Mouse (Mus musculus) MEL (cell line): Measurements from ENCODE around the gene Ensa. TPM values are rescaled to one million over a fixed set of nuclear protein-coding genes. Genes with fewer than 3 reads are reported as not detected.
A peak's percentile ranks its signal among the peaks of the same experiment; 100 is the strongest.

ENCODE experiments used
- DNase-seq: peaks from one replicate; pipeline ENCODE4 v3.0.0; 2011; ENCODE audit warnings: low read depth, low spot score
- H3K27ac ChIP-seq: 2 replicates; pipeline ENCODE4 v1.5.1; 2012; ENCODE audit warnings: low read depth, mild to moderate bottlenecking, control low read depth, low read length, moderate library complexity; ENCODE audit not compliant: control insufficient read depth
- H3K27me3 ChIP-seq, 2 experiments: fragments of 150-350 bp in 1 of 2; sonication (generic) in 1 of 2; 2 replicates each; pipeline ENCODE4 v1.6.1; 2012; ENCODE audit warnings: low read length in 2 of 2, mild to moderate bottlenecking in 2 of 2, improper control_type of control experiment in 1 of 2, moderate library complexity in 1 of 2; ENCODE audit not compliant: insufficient read depth in 2 of 2, control insufficient read depth in 1 of 2
- H3K36me3 ChIP-seq, 2 experiments: 2 replicates each; pipeline ENCODE4 v1.6.1; 2012 to 2014; ENCODE audit warnings: low read length in 2 of 2, improper control_type of control experiment in 1 of 2, inconsistent platforms in 1 of 2, mild to moderate bottlenecking in 1 of 2; ENCODE audit not compliant: insufficient read depth in 2 of 2, control insufficient read depth in 1 of 2
- H3K4me1 ChIP-seq, 2 experiments: fragments of 150-350 bp in 1 of 2; sonication (generic) in 1 of 2; 2 replicates each; pipeline ENCODE4 v1.6.1; 2012; ENCODE audit warnings: low read length in 2 of 2, improper control_type of control experiment in 1 of 2, mild to moderate bottlenecking in 1 of 2; ENCODE audit not compliant: insufficient read depth in 2 of 2, control insufficient read depth in 1 of 2
- H3K4me3 ChIP-seq, 2 experiments: fragments of 150-350 bp in 1 of 2; sonication (generic) in 1 of 2; 2 replicates each; pipeline ENCODE4 v1.5.1; 2012; ENCODE audit warnings: low read depth in 2 of 2, low read length in 2 of 2, mild to moderate bottlenecking in 2 of 2, moderate library complexity in 2 of 2, control low read depth in 1 of 2, improper control_type of control experiment in 1 of 2; ENCODE audit not compliant: control insufficient read depth in 1 of 2, insufficient read depth in 1 of 2
- H3K79me2 ChIP-seq: 2 replicates; pipeline ENCODE4 v1.6.1; 2012; ENCODE audit warnings: mild to moderate bottlenecking, low read length, moderate library complexity; ENCODE audit not compliant: control insufficient read depth, poor library complexity, insufficient read depth
- H3K9ac ChIP-seq: 2 replicates; pipeline ENCODE4 v1.6.1; 2012; ENCODE audit warnings: low read depth, mild to moderate bottlenecking, control low read depth, low read length, moderate library complexity; ENCODE audit not compliant: control insufficient read depth, poor library complexity, severe bottlenecking
- H3K9me3 ChIP-seq: fragments of 150-350 bp; sonication (generic); replicated peaks from 2 replicates; pipeline ENCODE4 v1.6.1; 2012; ENCODE audit warnings: mild to moderate bottlenecking, low read length, improper control_type of control experiment, moderate library complexity; ENCODE audit not compliant: insufficient read depth
- CHD1 ChIP-seq: IDR thresholded peaks from 2 replicates; pipeline ENCODE4 v1.6.1; 2012; ENCODE audit warnings: low read depth, mild to moderate bottlenecking, inconsistent platforms, low read length, improper control_type of control experiment
- ELF1 ChIP-seq: IDR thresholded peaks from 2 replicates; pipeline ENCODE4 v1.6.1; 2014; ENCODE audit warnings: low read depth, mild to moderate bottlenecking, inconsistent platforms, low read length, improper control_type of control experiment, moderate library complexity
- EP300 ChIP-seq, 2 experiments: IDR thresholded peaks; 2 replicates each; pipeline ENCODE4 v1.6.1; 2011; ENCODE audit warnings: improper control_type of control experiment in 2 of 2, low read length in 2 of 2, low read depth in 1 of 2, mild to moderate bottlenecking in 1 of 2
- GATA1 ChIP-seq: IDR thresholded peaks from 2 replicates; pipeline ENCODE4 v1.6.1; 2011; ENCODE audit warnings: low read depth, low read length, improper control_type of control experiment
- JUND ChIP-seq: IDR thresholded peaks from 2 replicates; pipeline ENCODE4 v1.6.1; 2011; ENCODE audit warnings: low read depth, mild to moderate bottlenecking, improper control_type of control experiment, low read length
- MAZ ChIP-seq: IDR thresholded peaks from 2 replicates; pipeline ENCODE4 v1.6.1; 2012; ENCODE audit warnings: low read depth, mild to moderate bottlenecking, inconsistent platforms, low read length, improper control_type of control experiment
- MXI1 ChIP-seq: IDR thresholded peaks from 2 replicates; pipeline ENCODE4 v1.6.1; 2011; ENCODE audit warnings: mild to moderate bottlenecking, low read depth, low read length, improper control_type of control experiment
- MYB ChIP-seq: IDR thresholded peaks from 2 replicates; pipeline ENCODE4 v1.6.1; 2011; ENCODE audit warnings: mild to moderate bottlenecking, low read depth, low read length, improper control_type of control experiment
- MYC ChIP-seq: IDR thresholded peaks from 2 replicates; pipeline ENCODE4 v1.6.1; 2011; ENCODE audit warnings: low read depth, mild to moderate bottlenecking, low read length, improper control_type of control experiment, moderate library complexity
- NELFE ChIP-seq: IDR thresholded peaks from 2 replicates; pipeline ENCODE4 v1.6.1; 2011; ENCODE audit warnings: low read depth, low read length, improper control_type of control experiment
- NRF1 ChIP-seq: IDR thresholded peaks from 2 replicates; pipeline ENCODE4 v1.6.1; 2014; ENCODE audit warnings: low read depth, mild to moderate bottlenecking, inconsistent platforms, low read length, improper control_type of control experiment, moderate library complexity; ENCODE audit not compliant: poor library complexity, insufficient read depth, severe bottlenecking
- POLR2AphosphoS2 ChIP-seq: IDR thresholded peaks from 2 replicates; pipeline ENCODE4 v1.6.1; 2011; ENCODE audit warnings: low read length, improper control_type of control experiment
- POLR2AphosphoS5 ChIP-seq: IDR thresholded peaks from 2 replicates; pipeline ENCODE4 v1.6.1; 2012; ENCODE audit warnings: low read depth, borderline replicate concordance, mild to moderate bottlenecking, inconsistent platforms, low read length, moderate library complexity, mixed read lengths
- RAD21 ChIP-seq: IDR thresholded peaks from 2 replicates; pipeline ENCODE4 v1.6.1; 2011; ENCODE audit warnings: mild to moderate bottlenecking, low read depth, low read length, improper control_type of control experiment
- RCOR1 ChIP-seq: IDR thresholded peaks from 2 replicates; pipeline ENCODE4 v1.6.1; 2012; ENCODE audit warnings: low read depth, mild to moderate bottlenecking, inconsistent platforms, low read length, improper control_type of control experiment
- SMC3 ChIP-seq: IDR thresholded peaks from 2 replicates; pipeline ENCODE4 v1.6.1; 2011; ENCODE audit warnings: low read depth, low read length, improper control_type of control experiment
- TAL1 ChIP-seq: IDR thresholded peaks from 2 replicates; pipeline ENCODE4 v1.6.1; 2012; ENCODE audit warnings: mild to moderate bottlenecking, inconsistent platforms, low read length, moderate library complexity, mixed read lengths
- TCF12 ChIP-seq: IDR thresholded peaks from 2 replicates; pipeline ENCODE4 v1.6.1; 2014; ENCODE audit warnings: low read depth, mild to moderate bottlenecking, inconsistent platforms, low read length, improper control_type of control experiment, moderate library complexity
- USF1 ChIP-seq: IDR thresholded peaks from 2 replicates; pipeline ENCODE4 v1.6.1; 2014; ENCODE audit warnings: low read depth, mild to moderate bottlenecking, inconsistent platforms, low read length, improper control_type of control experiment, moderate library complexity
- USF2 ChIP-seq, 2 experiments: IDR thresholded peaks; 2 replicates each; pipeline ENCODE4 v1.6.1; 2011 to 2012; ENCODE audit warnings: improper control_type of control experiment in 2 of 2, low read length in 2 of 2, borderline replicate concordance in 1 of 2, inconsistent platforms in 1 of 2, low read depth in 1 of 2, mild to moderate bottlenecking in 1 of 2; ENCODE audit not compliant: insufficient read depth in 1 of 2
- ZKSCAN1 ChIP-seq: IDR thresholded peaks from 2 replicates; pipeline ENCODE4 v1.6.1; 2012; ENCODE audit warnings: low read depth, mild to moderate bottlenecking, inconsistent platforms, low read length, improper control_type of control experiment, moderate library complexity
- ZMIZ1 ChIP-seq: IDR thresholded peaks from 2 replicates; pipeline ENCODE4 v1.6.1; 2012; ENCODE audit warnings: low read depth, mild to moderate bottlenecking, inconsistent platforms, low read length, improper control_type of control experiment, moderate library complexity
- ZNF384 ChIP-seq: IDR thresholded peaks from 2 replicates; pipeline ENCODE4 v1.6.1; 2012; ENCODE audit warnings: low read depth, mild to moderate bottlenecking, inconsistent platforms, low read length, improper control_type of control experiment
- polyA plus RNA-seq, 2 experiments: library from polyadenylated mRNA; stranded (reverse) in 1 of 2; unstranded in 1 of 2; fragments of >175 nt in 1 of 2; fragments of >200 nt in 1 of 2; gene quantifications; 2 replicates each; pipeline versions ENCODE4 v1.2.1 to v1.2.4; 2012; ENCODE audit warnings: low replicate concordance in 2 of 2, low read depth in 1 of 2; ENCODE audit not compliant: insufficient read length in 2 of 2, insufficient read depth in 1 of 2, missing spikeins in 1 of 2
- total RNA-seq: library from RNA; depleted of rRNA; stranded (reverse); fragments of 300-350 nt; gene quantifications from 2 replicates; pipeline ENCODE4 v1.2.3, GENCODE M21; 2012

Gene Ensa
- total and polyA plus RNA-seq, 3 experiments, result 85.2 to 90.5 TPM; not detected in 1

DNA sequence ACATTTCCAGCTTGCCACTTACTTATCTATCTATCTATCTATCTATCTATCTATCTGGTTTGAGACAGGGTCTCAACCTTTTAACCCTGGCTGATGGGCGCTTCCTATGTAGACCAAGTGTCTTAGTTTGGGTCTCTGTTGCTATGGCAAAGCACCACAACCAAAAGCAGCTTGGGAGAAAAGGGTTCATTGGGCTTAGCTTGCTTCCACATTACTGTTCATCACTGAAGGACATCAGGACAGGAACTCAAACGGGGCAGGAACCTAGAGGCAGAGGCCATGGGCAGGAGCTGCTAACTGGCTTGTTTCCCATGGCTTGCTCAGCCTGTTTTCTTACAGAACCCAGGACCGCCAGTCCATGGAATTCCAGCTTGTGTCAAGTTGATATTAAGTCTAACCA is 32.3 kb downstream of the Ensa start:
- Histone ChIP-seq H3K27me3 (no peaks in the 10 kb centered on the region), H3K4me1 (peaks cover 17 to 24% of the 10 kb centered on the region in 2 experiments), H3K9me3 (no peaks in the 10 kb centered on the region), H3K79me2 (peaks cover 35% of the 10 kb centered on the region), H3K9ac (no peak overlapping the region), H3K27ac (no peak overlapping the region), H3K36me3 (peaks cover 22 to 32% of the 10 kb centered on the region in 2 experiments), H3K4me3 (no peak overlapping the region)
- TF ChIP-seq MYB (no peak), TCF12 (no peak), ZNF384 (no peak), GATA1 (no peak), JUND (no peak), NRF1 (no peak), RCOR1 (no peak), POLR2AphosphoS2 (no peak), USF1 (no peak), EP300 (IDR thresholded peaks at IDR 0.05; ENCODE audit: low read depth in 1 of 2, low read length in 2 of 2) (no peak), MYC (no peak), RAD21 (no peak), MAZ (no peak), USF2 (IDR thresholded peaks at IDR 0.05; ENCODE audit: borderline replicate concordance in 1 of 2, insufficient read depth in 1 of 2, low read depth in 1 of 2, low read length in 2 of 2) (no peak)
- DNase-seq, result no peak

DNA sequence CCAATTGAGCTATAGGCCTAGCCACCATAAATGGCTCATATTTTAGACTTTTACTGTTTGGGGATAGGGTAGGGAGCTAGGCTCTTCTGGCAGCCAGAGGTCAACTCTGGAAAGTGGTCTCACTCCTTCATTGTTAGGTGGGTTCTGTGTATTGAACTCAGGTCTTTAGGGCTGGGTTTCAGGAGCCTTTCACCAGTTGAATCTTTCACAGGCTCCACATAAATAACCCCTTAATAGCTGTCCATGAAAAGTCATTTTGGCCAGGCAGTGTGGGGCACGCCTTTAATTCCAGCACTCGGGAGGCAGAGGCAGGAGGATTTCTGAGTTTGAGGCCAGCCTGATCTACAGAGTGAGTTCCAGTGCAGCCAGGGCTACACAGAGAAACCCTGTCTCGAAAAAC is 32.9 kb downstream of the Ensa start:
- no peak for DNase-seq
- TF ChIP-seq RAD21 (no peak), RCOR1 (no peak), SMC3 (no peak), ELF1 (no peak), ZMIZ1 (no peak), NELFE (no peak), ZNF384 (no peak), ZKSCAN1 (no peak), EP300 (IDR thresholded peaks at IDR 0.05; ENCODE audit: low read depth in 1 of 2, low read length in 2 of 2) (no peak), MXI1 (no peak), TAL1 (no peak), CHD1 (no peak), MYC (no peak), NRF1 (no peak), POLR2AphosphoS5 (no peak), TCF12 (no peak)
- peaks cover 28 to 33% of the 10 kb centered on the region in 2 experiments for H3K36me3 ChIP-seq
- peak overlapping the region; percentile 75 for H3K9ac ChIP-seq
- H3K4me3 ChIP-seq, result peak overlapping the region; percentile 64 to 90; a peak in 3 of 4 replicates
- no peaks in the 10 kb centered on the region for H3K9me3 ChIP-seq
- H3K4me1 ChIP-seq, result peaks cover 23 to 24% of the 10 kb centered on the region in 2 experiments
- H3K27ac ChIP-seq, result peak overlapping the region; percentile 76
- H3K79me2 ChIP-seq, result peaks cover 41% of the 10 kb centered on the region
- no peaks in the 10 kb centered on the region for H3K27me3 ChIP-seq
